Mouse (Mus musculus) hindbrain, embryonic 13.5 days (tissue): ENCODE measurements around the gene Zfp704. TPM values are rescaled to one million over a fixed set of nuclear protein-coding genes. Genes with fewer than 3 reads are reported as not detected.

Experiments used
- ATAC-seq: fragments of 200-750 bp; cut with Nextera tagmentation; 2 replicates; pipeline ENCODE4 v1.8.0; 2017; ENCODE audit warnings: moderate TSS enrichment; ENCODE audit not compliant: low FRiP score
- H3K27ac ChIP-seq: fragments of 300-500 bp; sonication (generic); 2 replicates; pipeline ENCODE4 v1.5.1; 2015; ENCODE audit warnings: inconsistent platforms, mild to moderate bottlenecking, moderate library complexity
- H3K27me3 ChIP-seq: fragments of 300-500 bp; sonication (generic); 2 replicates; pipeline ENCODE4 v1.6.1; 2015; ENCODE audit warnings: mild to moderate bottlenecking, inconsistent platforms
- H3K36me3 ChIP-seq: fragments of 300-500 bp; sonication (generic); 2 replicates; pipeline ENCODE4 v1.6.1; 2015; ENCODE audit warnings: mild to moderate bottlenecking, inconsistent platforms
- H3K4me1 ChIP-seq: fragments of 300-500 bp; sonication (generic); replicated peaks from 2 replicates; pipeline ENCODE4 v1.6.1; 2015; ENCODE audit warnings: inconsistent platforms
- H3K4me2 ChIP-seq: fragments of 300-500 bp; sonication (generic); 2 replicates; pipeline ENCODE4 v1.6.1; 2015; ENCODE audit warnings: inconsistent platforms, mild to moderate bottlenecking, moderate library complexity
- H3K4me3 ChIP-seq: fragments of 300-500 bp; sonication (generic); 2 replicates; pipeline ENCODE4 v1.5.1; 2015; ENCODE audit warnings: mild to moderate bottlenecking, inconsistent platforms
- H3K9ac ChIP-seq: fragments of 300-500 bp; sonication (generic); 2 replicates; pipeline ENCODE4 v1.6.1; 2015; ENCODE audit warnings: mild to moderate bottlenecking, inconsistent platforms
- H3K9me3 ChIP-seq: fragments of 300-500 bp; sonication (generic); 2 replicates; pipeline ENCODE4 v1.6.1; 2016; ENCODE audit warnings: inconsistent platforms
- WGBS: fragments of 180-500 bp; shearing (Covaris S2); methylation state at CpG from one replicate; pipeline ENCODE4 v1.1.7; 2015; 5-methylcytosine and 5-hydroxymethylcytosine counted together
- polyA plus RNA-seq: library from polyadenylated mRNA; unstranded; fragments of >200 nt; fragmentation: Nextera tagmentation; extraction: Ambion mirVana; gene quantifications from 2 replicates; pipeline ENCODE4 v1.2.1, GENCODE M21; 2015

The Zfp704 gene
- polyA plus RNA-seq, 1 experiment from 2014 or later = 8.5 TPM

DNA sequence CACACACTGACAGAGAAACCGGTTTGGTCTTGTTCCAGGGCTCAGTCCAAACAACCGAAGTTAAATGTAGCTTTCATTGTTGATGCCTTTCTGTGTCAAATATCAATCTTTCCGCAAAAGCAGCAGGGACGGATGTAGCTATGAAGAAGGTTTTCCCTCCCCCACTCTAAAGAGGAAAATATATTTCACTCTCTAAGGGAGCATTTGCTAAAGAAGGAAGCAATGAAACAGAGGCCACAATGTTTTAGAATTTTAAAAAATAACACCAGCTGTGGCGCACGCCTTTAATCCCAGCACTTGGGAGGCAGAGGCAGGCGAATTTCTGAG is 89.2 kb downstream of the Zfp704 start:
- no peak overlapping the region for H3K4me3 ChIP-seq
- no peak for ATAC-seq
- H3K36me3 ChIP-seq = no peaks in the 10 kb centered on the region
- WGBS = 43% methylated on average over 7 of the region's 7 CpGs
- peaks cover 56% of the 10 kb centered on the region for H3K4me1 ChIP-seq
- peak overlapping the region; percentile 83 for H3K27ac ChIP-seq
- H3K9ac ChIP-seq = peak overlapping the region; percentile 53; the same call in 1 of the 2 replicates
- H3K27me3 ChIP-seq = no peaks in the 10 kb centered on the region
- H3K4me2 ChIP-seq = 0 out of 2 replicates have a peak overlapping the region, but pooled peaks have one; percentile 31
- no peaks in the 10 kb centered on the region for H3K9me3 ChIP-seq

DNA sequence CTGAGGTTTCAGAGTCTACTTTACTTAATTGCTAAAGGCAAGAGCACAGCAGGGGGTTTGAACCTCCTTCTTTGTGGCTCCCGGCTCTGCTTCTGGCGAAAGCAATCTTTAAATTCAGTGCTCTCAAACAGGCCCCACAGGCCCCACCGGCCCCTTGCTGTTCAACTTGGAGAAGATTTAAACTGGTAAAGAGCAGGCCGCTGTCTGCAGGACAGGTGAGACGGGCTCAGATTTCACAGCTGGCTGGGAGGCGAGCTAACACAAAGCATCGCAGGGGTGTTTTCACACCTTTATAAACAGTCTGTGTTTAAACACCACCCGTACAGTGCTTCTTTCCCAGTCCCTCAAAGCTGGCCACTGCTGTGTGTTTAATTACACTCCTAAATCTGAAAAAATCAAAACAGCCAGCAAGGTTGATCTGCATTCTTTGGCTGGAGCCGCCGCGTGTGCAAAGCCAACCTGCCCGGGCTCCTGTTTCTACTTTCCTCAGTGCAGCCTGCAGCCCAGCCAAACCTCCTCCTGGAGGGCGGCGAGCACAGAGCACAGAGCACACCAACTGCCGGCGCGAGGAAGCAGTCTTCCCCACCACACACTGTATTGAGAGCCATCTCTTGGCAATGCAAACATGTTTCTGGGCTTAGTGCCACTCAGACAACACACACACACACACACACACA is 89.7 kb downstream of the Zfp704 start:
- peaks cover 56% of the 10 kb centered on the region for H3K4me1 ChIP-seq
- H3K9ac ChIP-seq = peak overlapping the region; percentile 53
- no peak overlapping the region for H3K4me3 ChIP-seq

DNA sequence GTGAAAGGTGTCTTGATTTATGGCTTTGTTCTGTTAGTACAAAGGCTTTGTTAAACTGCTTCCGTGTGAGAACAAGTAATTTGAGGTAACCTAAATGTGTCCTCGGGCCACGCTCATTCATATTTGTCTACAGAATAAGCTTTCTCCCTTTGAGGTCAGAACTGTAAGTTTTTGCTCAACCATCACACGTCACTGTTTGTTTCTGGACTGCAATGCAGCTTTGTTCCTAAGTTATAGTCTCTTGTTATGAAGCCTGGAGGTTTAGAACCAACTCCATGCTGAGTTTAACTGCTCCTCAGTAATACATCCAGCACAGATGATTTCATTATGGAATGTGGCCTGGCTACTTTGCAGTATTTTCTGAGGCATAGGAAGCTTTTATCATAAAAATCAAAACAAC is 90.4 kb downstream of the Zfp704 start:
- 58% methylated on average over 4 of the region's 4 CpGs for WGBS
- Histone ChIP-seq H3K9ac (no peak overlapping the region), H3K4me3 (no peak overlapping the region), H3K27me3 (no peaks in the 10 kb centered on the region), H3K4me1 (peaks cover 55% of the 10 kb centered on the region), H3K27ac (peak overlapping the region; percentile 83), H3K36me3 (no peaks in the 10 kb centered on the region), H3K4me2 (no peak overlapping the region), H3K9me3 (no peaks in the 10 kb centered on the region)
- no peak for ATAC-seq

More for the DNA sequence above, 89.7 kb downstream of the Zfp704 start:
- Histone ChIP-seq H3K27me3 (no peaks in the 10 kb centered on the region), H3K9me3 (no peaks in the 10 kb centered on the region), H3K27ac (peak overlapping the region; percentile 83), H3K36me3 (no peaks in the 10 kb centered on the region), H3K4me2 (peak overlapping the region; percentile 31)
- 8% methylated on average over 17 of the region's 17 CpGs for WGBS
- ATAC-seq = peak; percentile 91

DNA sequence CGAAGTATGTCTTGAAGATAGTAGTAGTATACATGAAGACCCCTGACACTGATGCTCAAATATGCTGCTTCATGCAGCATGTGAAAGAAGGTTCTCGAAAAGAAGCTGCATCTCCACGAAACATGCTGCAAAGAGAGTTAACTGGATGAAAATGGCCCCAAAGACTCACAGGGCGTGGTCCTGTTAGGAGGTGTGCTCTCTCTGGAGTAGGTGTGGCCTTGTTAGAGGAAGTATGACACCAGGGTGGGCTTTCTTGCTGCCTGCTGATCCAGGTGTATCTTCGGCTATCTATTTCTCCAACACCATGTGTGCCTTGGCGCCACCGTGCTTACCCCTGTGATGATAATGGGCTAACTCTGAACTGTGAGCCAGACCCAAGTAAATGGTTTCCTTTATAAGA is 90.9 kb downstream of the Zfp704 start:
- Histone ChIP-seq H3K9ac (no peak overlapping the region), H3K27ac (0 out of 2 replicates have a peak overlapping the region, but pooled peaks have one; percentile 83), H3K4me3 (no peak overlapping the region), H3K9me3 (no peaks in the 10 kb centered on the region), H3K4me1 (peaks cover 54% of the 10 kb centered on the region), H3K27me3 (no peaks in the 10 kb centered on the region), H3K36me3 (no peaks in the 10 kb centered on the region), H3K4me2 (no peak overlapping the region)
- ATAC-seq = no peak
- WGBS = 94% methylated on average over 7 of the region's 7 CpGs

DNA sequence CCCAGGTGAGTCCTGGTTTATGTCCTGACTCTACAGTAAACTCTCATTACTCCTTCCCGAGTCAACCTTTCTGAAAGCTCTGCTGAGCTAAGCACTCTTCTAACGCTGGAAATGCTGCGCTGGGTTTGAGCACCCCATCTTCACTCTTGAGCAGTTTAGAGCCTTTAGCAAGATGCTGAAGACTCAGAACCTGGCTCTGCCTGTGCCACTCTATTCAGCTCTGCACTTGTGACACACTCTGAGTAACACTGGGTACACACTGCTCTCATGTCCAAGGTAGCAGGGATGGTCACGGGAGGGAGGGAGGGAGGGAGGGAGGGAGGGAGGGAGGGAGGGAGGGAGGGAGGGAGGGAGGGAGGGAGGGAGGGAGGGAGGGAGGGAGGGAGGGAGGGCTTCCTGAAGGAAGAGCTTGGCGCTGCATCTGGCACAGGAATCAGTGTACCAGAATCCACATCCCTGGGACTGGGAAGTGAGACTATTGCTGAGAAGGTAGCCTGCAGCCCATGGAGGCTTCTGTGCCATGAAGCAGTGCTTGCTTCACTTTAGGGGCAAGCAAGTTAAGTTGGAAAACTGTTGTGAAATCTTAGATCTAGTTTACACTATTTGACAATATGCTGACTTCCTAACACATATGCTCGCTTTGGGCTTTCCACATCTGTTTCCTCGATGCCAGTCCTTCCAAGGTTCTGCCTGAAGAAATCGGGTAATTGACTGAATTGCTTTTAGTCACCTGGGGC is 93.6 kb downstream of the Zfp704 start:
- no peak overlapping the region for H3K4me2 ChIP-seq
- H3K9me3 ChIP-seq = no peaks in the 10 kb centered on the region
- peaks cover 37% of the 10 kb centered on the region for H3K4me1 ChIP-seq
- H3K4me3 ChIP-seq = no peak overlapping the region
- 79% methylated on average over 8 of the region's 8 CpGs for WGBS
- H3K27ac ChIP-seq = no peak overlapping the region
- ATAC-seq = no peak
- no peaks in the 10 kb centered on the region for H3K27me3 ChIP-seq
- no peak overlapping the region for H3K9ac ChIP-seq
- no peaks in the 10 kb centered on the region for H3K36me3 ChIP-seq

DNA sequence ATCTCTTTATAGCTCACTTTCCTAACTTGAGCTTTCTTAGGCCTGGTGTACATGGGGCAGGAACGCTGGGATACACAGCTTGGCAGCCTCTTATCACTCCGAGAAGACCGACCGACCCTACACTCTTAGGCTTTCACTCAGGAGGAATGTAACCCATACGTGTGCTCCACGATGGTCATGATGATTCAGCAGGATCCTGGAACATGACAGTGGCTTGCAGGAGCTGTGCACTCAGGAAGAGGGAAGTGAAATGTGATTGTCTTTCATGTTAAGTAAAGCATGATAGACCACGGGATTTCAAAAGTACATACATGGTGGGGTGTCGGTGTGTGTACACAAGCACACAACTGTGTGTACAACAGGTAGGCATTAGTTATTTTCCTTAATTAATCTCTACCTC is 94.4 kb downstream of the Zfp704 start:
- no peak overlapping the region for H3K4me2 ChIP-seq
- no peak overlapping the region for H3K4me3 ChIP-seq
- no peak overlapping the region for H3K27ac ChIP-seq
- H3K36me3 ChIP-seq = no peaks in the 10 kb centered on the region
- H3K9me3 ChIP-seq = no peaks in the 10 kb centered on the region
- no peak for ATAC-seq
- no peak overlapping the region for H3K9ac ChIP-seq
- H3K27me3 ChIP-seq = no peaks in the 10 kb centered on the region
- peaks cover 30% of the 10 kb centered on the region for H3K4me1 ChIP-seq
- WGBS = 85% methylated on average over 8 of the region's 8 CpGs

DNA sequence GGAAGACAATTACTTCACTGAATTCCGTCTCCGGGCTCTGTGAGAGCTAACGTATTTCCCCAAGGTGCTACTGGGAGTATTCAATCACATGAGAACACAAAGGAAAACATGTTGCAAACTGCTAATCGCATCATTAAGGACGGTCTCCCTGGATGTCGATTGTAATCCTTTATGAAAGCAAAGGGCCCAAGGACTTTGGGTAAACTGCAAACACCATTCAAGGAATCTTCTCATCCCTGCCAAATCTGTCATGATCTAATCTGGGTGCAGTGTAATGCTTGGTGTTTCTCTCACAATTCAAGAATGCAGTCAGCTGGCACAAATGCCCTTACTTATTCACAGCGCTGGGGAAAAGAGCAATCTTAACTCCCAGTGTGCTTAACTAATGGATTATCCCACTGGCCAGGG is 96.2 kb downstream of the Zfp704 start:
- WGBS = 19% methylated on average over 7 of the region's 7 CpGs
- no peak overlapping the region for H3K4me3 ChIP-seq
- peak overlapping the region; percentile 26; the same call in 1 of the 2 replicates for H3K9ac ChIP-seq
- peaks cover 13% of the 10 kb centered on the region for H3K4me1 ChIP-seq
- H3K27ac ChIP-seq = 0 out of 2 replicates have a peak overlapping the region, but pooled peaks have one; percentile 23
- H3K36me3 ChIP-seq = no peaks in the 10 kb centered on the region
- no peak overlapping the region for H3K4me2 ChIP-seq
- ATAC-seq = 0 out of 2 replicates have a peak, but pooled peaks have one; percentile 37
- H3K27me3 ChIP-seq = no peaks in the 10 kb centered on the region
- H3K9me3 ChIP-seq = no peaks in the 10 kb centered on the region

DNA sequence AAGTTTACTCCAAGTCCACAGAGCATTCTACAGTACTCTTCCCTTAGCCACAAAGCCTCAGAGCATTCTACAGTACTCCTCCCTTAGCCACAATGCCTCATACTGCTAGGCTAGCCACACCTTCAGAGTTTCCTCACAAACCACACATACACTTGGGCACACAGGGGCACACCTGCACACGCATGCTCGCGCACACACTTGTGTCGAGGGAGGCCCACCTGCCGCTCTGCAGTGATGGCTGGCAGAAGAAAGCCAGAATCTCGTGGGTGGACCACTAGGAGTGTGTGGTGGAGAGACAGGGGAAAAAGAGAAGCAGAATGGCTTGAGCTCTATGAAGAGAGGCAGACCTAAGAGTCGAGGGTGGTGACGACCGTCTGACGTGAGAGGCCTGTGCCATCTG is 97.7 kb downstream of the Zfp704 start:
- H3K9me3 ChIP-seq = no peaks in the 10 kb centered on the region
- H3K4me2 ChIP-seq = no peak overlapping the region
- H3K27ac ChIP-seq = no peak overlapping the region
- H3K36me3 ChIP-seq = no peaks in the 10 kb centered on the region
- no peaks in the 10 kb centered on the region for H3K27me3 ChIP-seq
- peaks cover 13% of the 10 kb centered on the region for H3K4me1 ChIP-seq
- ATAC-seq = no peak
- H3K4me3 ChIP-seq = no peak overlapping the region
- H3K9ac ChIP-seq = no peak overlapping the region
- WGBS = 98% methylated on average over 10 of the region's 10 CpGs

DNA sequence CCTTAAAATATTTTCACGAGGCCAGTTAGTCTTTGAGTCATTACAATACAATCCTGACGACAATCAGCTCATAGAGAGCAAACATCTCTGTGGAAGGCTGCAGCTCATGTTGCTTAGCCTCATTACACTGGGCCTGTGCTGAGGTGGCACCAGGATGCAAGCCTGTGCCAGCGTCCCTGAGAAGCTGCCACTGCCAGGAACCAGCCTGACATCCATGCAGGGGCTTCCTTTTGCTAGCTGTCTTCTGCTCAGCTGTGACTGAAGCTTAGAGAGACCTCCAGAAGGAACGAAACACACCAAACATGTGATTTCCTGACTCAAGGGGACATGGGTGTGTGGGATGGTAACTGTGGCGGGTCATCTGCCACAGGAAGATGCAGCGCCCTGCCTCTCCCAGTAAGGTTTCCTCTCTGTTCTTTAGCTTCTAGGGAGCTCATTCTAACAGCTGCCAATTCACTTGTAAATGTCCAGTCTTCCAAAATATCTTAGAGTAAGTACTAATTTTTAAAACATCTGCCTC is 104.1 kb downstream of the Zfp704 start:
- H3K4me2 ChIP-seq = no peak overlapping the region
- 72% methylated on average over 6 of the region's 6 CpGs for WGBS
- H3K36me3 ChIP-seq = no peaks in the 10 kb centered on the region
- peak overlapping the region; percentile 12; the same call in 1 of the 2 replicates for H3K27ac ChIP-seq
- H3K4me3 ChIP-seq = no peak overlapping the region
- H3K4me1 ChIP-seq = peaks cover 17% of the 10 kb centered on the region
- H3K9ac ChIP-seq = no peak overlapping the region
- H3K9me3 ChIP-seq = no peaks in the 10 kb centered on the region
- no peak for ATAC-seq
- no peaks in the 10 kb centered on the region for H3K27me3 ChIP-seq

DNA sequence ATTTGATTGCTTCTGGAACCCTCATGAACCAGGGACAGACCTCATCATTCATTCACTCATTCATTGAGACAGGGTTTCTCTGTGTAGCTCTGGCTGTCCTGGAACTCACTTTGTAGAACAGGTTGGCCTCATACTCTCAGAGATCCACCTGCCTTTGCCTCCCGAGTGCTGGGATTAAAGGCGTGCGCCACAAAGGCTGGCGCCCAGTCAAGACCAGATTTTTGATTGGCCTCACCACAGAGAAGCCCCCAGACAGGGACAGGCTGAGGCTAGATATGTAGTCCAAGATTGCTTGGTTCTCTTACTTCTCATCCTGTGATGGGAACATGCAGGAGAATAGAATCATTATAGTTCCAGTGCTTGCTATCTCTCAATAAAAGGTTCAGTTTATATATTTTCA is 105.5 kb downstream of the Zfp704 start:
- Histone ChIP-seq H3K9ac (no peak overlapping the region), H3K4me2 (no peak overlapping the region), H3K27ac (no peak overlapping the region), H3K9me3 (no peaks in the 10 kb centered on the region), H3K4me3 (no peak overlapping the region), H3K36me3 (no peaks in the 10 kb centered on the region), H3K27me3 (no peaks in the 10 kb centered on the region), H3K4me1 (peaks cover 30% of the 10 kb centered on the region)
- no peak for ATAC-seq
- 93% methylated on average over 4 of the region's 4 CpGs for WGBS

DNA sequence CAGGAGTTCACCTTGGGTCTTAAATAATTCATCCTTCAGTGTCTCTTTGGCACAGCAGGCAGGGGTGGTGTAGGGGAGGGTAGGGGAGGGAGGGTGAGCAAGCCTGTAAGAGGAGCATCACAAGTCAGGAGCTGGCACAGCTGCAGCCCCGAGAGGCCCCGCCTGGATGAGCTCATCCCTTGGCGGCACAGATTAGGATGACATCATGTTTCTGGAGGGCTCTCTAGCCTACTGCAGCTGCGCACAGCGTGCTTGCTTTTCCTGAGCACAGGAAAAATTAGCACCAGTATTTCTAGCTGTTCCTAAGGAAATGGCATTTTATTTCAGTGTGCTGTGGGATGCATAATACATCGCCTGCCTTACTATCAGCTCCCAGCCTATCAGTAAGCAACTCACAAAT is 109.2 kb downstream of the Zfp704 start:
- Histone ChIP-seq H3K36me3 (no peaks in the 10 kb centered on the region), H3K4me1 (peaks cover 45% of the 10 kb centered on the region), H3K4me3 (no peak overlapping the region), H3K27me3 (no peaks in the 10 kb centered on the region), H3K4me2 (peak overlapping the region; percentile 23; the same call in 1 of the 2 replicates), H3K9me3 (no peaks in the 10 kb centered on the region), H3K9ac (no peak overlapping the region), H3K27ac (peak overlapping the region; percentile 83)
- WGBS = 14% methylated on average over 6 of the region's 6 CpGs
- ATAC-seq = peak; percentile 97

DNA sequence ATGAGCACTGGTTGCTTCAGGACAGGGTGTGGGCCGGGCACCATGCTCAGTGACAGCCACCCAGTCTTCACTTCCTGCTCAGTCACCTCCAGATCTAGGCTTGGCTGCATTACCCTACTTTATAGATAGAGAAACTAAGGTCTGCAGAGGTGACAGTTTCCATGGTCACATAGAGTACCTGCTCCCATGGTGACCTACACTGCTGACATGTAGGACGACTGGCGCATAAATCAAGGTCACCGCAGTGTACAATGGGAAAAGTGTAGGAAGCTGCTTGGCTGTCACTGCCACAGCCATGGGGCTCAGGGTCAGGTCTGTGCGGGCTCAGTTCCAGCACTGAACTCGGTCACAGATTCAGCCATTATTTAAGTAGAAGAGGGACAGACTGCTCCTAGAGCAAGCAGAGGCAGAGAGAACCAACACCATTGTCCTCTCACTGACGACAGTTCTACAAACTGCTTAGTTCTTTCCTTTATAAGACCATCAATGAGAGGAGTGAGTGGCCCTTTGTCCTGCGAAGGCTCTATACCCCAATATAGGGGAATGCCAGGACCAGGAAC is 109.8 kb downstream of the Zfp704 start:
- Histone ChIP-seq H3K9ac (no peak overlapping the region), H3K4me1 (peaks cover 43% of the 10 kb centered on the region), H3K4me3 (no peak overlapping the region), H3K27me3 (no peaks in the 10 kb centered on the region), H3K36me3 (no peaks in the 10 kb centered on the region), H3K4me2 (peak overlapping the region; percentile 19; the same call in 1 of the 2 replicates), H3K9me3 (no peaks in the 10 kb centered on the region), H3K27ac (peak overlapping the region; percentile 83)
- ATAC-seq = peak; percentile 55
- WGBS = 29% methylated on average over 8 of the region's 8 CpGs
